Mouse (Mus musculus) lung, adult 2 months (tissue): ENCODE results near the gene Man2a1. TPM values are rescaled to one million over a fixed set of nuclear protein-coding genes. Genes with fewer than 3 reads are reported as not detected.

Experiments used
- DNase-seq: peaks from one replicate; pipeline ENCODE4 v3.0.0; 2022
- H3K4me1 ChIP-seq: fragments of 200-500 bp; 2 replicates; pipeline ENCODE4 v1.6.1; 2011; ENCODE audit warnings: low read length; ENCODE audit not compliant: control insufficient read depth, insufficient read depth
- H3K4me3 ChIP-seq: fragments of 200-500 bp; replicated peaks from 2 replicates; pipeline ENCODE3; 2011; ENCODE audit warnings: low read depth, mild to moderate bottlenecking, control low read depth, low read length; ENCODE audit errors: extremely low read depth
- CTCF ChIP-seq: fragments of 200-500 bp; IDR thresholded peaks from 2 replicates; pipeline ENCODE4 v1.5.1; 2011; ENCODE audit warnings: mild to moderate bottlenecking, low read length, control low read depth; ENCODE audit not compliant: insufficient read depth
- POLR2A ChIP-seq: fragments of 200-500 bp; IDR thresholded peaks from 2 replicates; pipeline ENCODE4 v1.6.1; 2011; ENCODE audit warnings: low read depth, mild to moderate bottlenecking, control low read depth, low read length, borderline replicate concordance; ENCODE audit errors: extremely low read depth
- WGBS: fragments of 180-500 bp; shearing (Covaris S2); methylation state at CpG from one replicate; pipeline ENCODE4 v1.1.7; 2018; 5-methylcytosine and 5-hydroxymethylcytosine counted together
- polyA plus RNA-seq: library from polyadenylated mRNA; depleted of rRNA; stranded (reverse); fragments of >200 nt; gene quantifications from 2 replicates; pipeline ENCODE4 v1.2.3, GENCODE M21; 2012

The Man2a1 gene
- polyA plus RNA-seq, 1 experiment: 16.9 TPM

DNA sequence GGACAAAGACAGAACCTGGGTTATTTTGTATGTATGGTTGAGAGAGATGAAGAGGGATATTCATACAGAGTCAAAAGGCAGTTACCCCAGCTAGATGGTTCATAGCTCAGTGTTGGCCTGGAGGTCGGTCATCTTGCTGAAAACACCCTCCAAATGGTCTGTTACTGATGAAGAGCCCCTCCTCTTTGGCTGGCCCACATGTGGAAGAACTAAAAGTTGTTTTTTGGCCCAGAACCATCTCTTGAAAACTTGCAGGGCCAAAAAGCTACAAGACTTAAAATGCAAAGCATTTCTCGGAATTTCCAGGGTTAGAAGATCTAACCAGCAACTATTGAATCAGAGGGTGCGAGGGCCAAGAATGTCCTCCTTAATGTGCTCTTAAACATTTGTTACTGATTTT, 12.4 kb downstream of the Man2a1 start:
- WGBS: 83% methylated on average over 3 of the region's 3 CpGs
- TF ChIP-seq CTCF (no peak), POLR2A (no peak)

DNA sequence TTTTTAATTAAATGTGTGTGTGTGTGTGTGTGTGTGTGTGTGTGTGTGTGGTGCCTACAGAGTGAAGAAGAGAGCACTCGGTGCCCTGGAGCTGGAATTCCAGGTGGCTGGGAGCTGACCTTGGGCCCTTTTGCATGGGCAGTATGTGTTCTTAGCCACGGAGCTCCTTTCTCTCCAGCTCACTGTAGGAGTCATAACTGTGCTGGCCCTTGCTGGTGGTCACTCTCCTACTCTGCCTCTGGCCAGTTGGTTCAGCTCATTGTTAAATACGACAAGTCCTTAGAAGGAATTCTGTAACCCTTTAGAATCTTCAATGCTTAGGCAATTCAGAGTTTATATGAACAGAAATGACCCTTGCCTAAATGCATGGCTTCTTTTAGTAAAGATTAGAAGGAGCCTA, 12.8 kb downstream of the Man2a1 start:
- Histone ChIP-seq H3K4me3 (no peak overlapping the region), H3K4me1 (peaks cover 25% of the 10 kb centered on the region)
- no peak for TF ChIP-seq POLR2A
- TF ChIP-seq CTCF: no peak
- 58% methylated on average over 3 of the region's 3 CpGs for WGBS
- no peak for DNase-seq

More for the DNA sequence above, 12.4 kb downstream of the Man2a1 start:
- Histone ChIP-seq H3K4me1 (peaks cover 29% of the 10 kb centered on the region), H3K4me3 (no peak overlapping the region)
- no peak for DNase-seq

DNA sequence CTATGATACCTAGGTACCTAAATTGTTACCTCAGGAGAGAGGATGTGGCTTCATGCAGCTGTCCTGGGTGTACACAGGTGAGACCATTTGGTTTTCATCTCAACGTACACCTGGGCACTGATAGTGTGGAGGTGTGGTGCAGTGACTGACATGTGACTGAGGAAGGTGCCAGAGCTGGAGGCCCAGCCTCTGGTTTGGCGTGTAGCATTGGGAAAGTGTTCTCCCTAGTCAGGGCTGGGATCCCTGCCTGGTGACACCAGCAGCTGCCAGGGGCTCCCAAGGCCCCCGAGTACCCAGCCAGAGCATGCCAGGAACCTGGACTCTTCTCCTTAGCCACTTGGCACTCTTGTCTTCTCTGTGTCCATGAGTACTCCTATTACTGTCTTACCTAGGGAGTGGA, 14.3 kb downstream of the Man2a1 start:
- peaks cover 18% of the 10 kb centered on the region for H3K4me1 ChIP-seq
- 69% methylated on average over 3 of the region's 3 CpGs for WGBS
- TF ChIP-seq CTCF: no peak
- TF ChIP-seq POLR2A: no peak
- no peak overlapping the region for H3K4me3 ChIP-seq
- no peak for DNase-seq

DNA sequence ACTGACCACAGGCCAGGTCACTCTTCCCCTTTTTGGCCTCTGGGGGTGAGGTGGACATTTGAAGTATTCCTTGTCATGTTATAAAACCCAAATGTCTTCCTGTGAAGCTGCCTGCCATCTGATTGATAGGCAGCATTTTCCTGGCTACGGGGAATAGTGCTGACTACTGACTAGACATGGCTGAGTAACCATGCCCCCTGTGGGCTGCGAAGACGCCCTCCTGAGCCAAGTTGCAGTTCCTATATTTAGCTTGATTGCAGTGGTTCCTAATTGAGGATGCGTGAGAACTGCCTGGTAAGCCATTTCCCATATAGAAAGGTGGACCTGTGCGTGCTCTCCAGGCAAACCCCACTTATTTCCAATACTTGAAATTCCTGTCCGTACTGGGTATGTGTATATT, 14.9 kb downstream of the Man2a1 start:
- no peak for DNase-seq
- no peak overlapping the region for H3K4me3 ChIP-seq
- no peak for TF ChIP-seq POLR2A
- TF ChIP-seq CTCF: no peak
- WGBS: 61% methylated on average over 6 of the region's 6 CpGs
- peaks cover 20% of the 10 kb centered on the region for H3K4me1 ChIP-seq

DNA sequence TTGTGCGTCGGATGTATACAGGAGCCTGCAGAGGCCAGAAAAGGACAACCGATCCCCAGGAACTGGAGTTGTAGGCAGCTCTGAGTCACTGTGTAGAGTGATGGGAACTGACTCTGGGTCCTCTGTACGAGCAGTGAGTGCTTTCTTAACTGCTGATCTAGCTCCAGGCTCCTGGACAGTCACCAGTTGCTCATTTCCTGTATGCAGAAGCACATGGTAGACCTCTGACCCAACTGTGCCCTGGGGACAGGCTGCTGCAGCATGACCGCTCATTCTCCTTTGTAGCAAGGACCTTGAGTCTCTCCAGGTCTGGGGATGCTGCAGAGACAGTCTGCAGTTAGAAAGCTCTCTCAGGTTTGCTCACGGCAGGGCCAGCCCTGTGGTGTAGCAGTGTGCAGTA, 15.7 kb downstream of the Man2a1 start:
- no peak overlapping the region for H3K4me3 ChIP-seq
- peaks cover 23% of the 10 kb centered on the region for H3K4me1 ChIP-seq
- no peak for DNase-seq
- TF ChIP-seq POLR2A: no peak
- no peak for TF ChIP-seq CTCF
- WGBS: 72% methylated on average over 6 of the region's 6 CpGs

DNA sequence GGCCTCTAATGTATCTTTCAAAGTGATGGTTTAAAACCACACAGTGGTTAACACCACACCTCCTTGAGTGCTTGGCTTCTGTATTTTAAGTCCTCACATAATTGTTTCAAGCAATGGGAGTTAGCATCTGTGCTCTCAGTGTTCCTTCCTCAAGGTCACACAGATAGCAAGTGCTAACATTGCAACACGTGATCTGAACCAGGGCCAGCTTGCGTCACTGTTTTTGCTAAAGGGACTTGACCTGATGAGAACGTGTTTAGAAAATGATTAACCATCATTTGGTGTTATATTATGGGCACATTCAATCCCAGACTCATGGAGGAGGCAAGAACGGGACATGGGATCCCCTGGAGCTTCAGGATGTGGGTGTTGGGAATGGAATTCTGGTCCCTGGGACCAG, 17.3 kb downstream of the Man2a1 start:
- H3K4me3 ChIP-seq: no peak overlapping the region
- TF ChIP-seq CTCF (no peak), POLR2A (no peak)
- H3K4me1 ChIP-seq: peaks cover 19% of the 10 kb centered on the region
- WGBS: 43% methylated on average over 4 of the region's 4 CpGs
- peak; percentile 51 for DNase-seq

DNA sequence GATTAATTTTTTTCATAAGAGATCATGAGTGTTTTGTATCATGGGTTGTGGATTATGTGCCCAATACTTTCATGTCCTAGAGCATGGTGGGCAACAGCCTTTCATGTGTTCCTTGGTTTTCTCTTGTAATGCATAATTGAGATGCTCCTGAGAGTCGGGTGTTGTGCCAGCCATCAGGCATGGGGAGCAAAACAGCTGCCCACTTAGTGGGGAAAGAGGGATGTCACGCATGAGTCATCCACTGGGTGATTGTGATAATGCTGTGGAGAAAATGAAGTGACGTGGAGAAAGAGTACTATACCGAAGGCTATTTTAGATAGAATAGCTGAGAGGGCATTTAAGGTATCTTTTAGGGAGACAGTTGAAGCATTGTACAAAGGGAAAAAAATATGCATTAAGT, 18.5 kb downstream of the Man2a1 start:
- H3K4me1 ChIP-seq: peaks cover 18% of the 10 kb centered on the region
- no peak for DNase-seq
- TF ChIP-seq POLR2A (no peak), CTCF (no peak)
- 69% methylated on average over 4 of the region's 4 CpGs for WGBS
- no peak overlapping the region for H3K4me3 ChIP-seq

DNA sequence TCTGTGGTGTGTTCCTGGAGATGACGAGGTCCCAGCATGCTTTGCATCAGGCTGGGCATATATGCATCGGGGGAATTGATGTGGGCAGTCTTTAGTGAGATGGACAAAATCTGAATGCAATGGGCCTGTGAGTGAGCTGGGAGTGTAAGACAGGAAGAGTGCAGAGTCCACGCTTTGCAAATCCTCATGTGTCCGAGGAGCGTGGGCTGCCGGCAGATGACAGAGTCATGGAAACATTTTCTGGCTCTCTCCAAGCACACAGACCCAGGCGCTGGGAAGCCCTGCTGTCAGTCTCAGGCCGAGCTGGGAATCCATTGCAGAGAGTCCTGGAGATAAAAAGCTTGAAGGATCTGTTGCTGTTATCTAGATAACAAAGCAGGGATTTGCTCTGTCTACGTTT, 19.6 kb downstream of the Man2a1 start:
- TF ChIP-seq POLR2A (no peak), CTCF (no peak)
- H3K4me1 ChIP-seq: peaks cover 18% of the 10 kb centered on the region
- 55% methylated on average over 9 of the region's 9 CpGs for WGBS
- no peak for DNase-seq
- H3K4me3 ChIP-seq: no peak overlapping the region

DNA sequence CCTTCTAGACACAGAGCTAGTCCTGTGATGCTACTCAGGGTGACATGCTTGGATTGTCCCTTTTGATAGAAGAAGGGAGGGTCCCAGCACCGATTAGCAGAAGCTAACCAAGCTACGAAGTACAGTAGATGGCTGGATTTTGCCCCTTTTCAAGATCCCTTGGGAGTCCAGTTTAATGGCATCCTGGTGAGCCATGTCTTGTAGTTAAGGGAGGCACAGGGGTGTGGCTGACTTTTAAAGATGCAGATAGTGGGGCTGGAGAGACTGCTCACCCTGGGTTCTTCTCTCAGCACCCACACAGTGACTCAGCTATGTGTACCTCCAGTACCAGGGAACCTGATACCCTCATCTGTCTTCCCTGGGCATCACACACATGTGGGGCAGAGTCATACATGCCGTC, 20.1 kb downstream of the Man2a1 start:
- H3K4me1 ChIP-seq: peaks cover 18% of the 10 kb centered on the region
- H3K4me3 ChIP-seq: no peak overlapping the region
- whole genome bisulfite sequencing: 94% methylated on average over 3 of the region's 3 CpGs
- TF ChIP-seq CTCF: no peak
- TF ChIP-seq POLR2A: no peak
- DNase-seq: no peak

DNA sequence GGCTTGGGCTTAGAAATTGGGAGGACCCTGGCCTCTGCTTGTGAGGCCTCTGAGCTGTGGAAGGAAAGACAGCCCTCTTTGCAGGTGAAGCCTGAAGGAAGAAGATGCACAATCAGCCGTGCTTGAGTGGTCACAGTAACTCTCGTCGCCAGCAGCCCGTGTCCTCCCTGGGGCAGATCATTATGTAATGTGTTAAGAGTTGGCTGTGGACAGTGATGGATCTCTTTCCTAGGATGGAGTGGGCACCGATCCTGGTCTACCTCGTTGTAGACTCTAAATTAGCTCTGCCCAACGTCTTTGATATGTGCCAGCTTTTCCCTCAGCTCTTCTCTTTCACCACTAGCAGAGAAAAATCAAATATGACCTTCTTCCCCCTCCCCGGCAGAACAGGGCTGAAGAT, 20.7 kb downstream of the Man2a1 start:
- TF ChIP-seq POLR2A: no peak
- no peak for TF ChIP-seq CTCF
- Histone ChIP-seq H3K4me1 (peaks cover 16% of the 10 kb centered on the region), H3K4me3 (no peak overlapping the region)
- 59% methylated on average over 8 of the region's 8 CpGs for WGBS
- no peak for DNase-seq

DNA sequence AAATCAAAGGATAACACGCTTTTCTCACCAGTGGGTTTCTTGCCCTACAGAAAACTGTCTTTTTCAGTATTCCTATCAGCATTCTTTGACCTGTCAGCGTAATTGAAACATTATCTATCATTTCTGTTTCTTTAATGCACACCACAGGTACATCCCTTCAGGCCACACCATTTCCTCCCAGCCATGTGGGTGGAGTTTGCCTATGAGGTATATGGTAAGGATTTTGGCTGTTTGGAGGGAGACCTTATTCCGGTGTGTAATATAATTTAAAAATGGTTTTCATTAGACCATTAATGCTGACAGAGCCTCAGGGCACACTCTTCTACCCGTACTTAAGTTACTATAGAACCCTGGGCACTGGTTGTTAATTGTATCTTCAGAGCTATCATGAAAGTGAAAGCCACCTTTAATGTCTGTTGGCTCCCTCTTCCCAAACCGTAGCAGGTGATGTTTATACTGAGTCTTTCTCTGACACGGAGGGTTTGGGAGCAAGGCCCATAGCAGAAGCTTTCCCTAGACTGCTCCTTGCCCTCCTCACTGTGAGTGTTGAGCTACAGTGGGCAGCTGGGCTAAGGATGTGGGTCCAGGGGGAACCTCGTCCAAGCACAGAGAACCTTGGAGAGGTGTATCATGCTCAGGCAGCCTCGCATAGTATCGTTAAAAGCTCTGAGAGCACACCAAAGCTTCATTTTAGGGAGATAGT, 21.3 kb downstream of the Man2a1 start:
- 65% methylated on average over 9 of the region's 9 CpGs for WGBS
- no peak for DNase-seq
- TF ChIP-seq CTCF: no peak
- TF ChIP-seq POLR2A: no peak
- peaks cover 14% of the 10 kb centered on the region for H3K4me1 ChIP-seq
- peak overlapping the region; percentile 46 for H3K4me3 ChIP-seq

DNA sequence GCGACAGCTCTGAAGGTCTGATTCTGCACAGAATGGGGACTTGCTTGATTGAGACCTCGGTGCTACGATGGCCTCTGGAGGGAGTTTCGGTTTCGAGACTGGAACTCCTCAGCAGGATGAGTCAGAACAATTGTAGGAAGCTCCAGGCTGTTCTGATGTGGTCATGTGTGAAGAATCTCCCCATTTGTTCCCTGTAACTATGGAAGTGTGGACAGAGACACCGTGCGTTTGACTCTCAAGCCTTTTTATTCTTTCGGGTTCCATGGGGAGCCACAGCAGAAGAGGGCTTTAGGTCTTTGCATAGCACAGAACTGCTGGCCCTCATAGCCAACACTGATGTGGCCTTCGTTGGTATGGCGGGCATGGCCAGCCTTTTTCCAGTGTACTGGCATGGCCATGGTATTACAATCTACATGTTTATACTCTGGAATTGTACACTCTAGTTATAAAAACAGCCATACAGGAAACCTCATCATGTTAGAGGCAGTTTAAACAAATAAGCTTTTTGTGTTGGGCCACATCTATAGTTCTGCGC, 21.9 kb downstream of the Man2a1 start:
- Histone ChIP-seq H3K4me3 (peak overlapping the region; percentile 46), H3K4me1 (peaks cover 12% of the 10 kb centered on the region)
- DNase-seq: no peak
- WGBS: 50% methylated on average over 11 of the region's 11 CpGs
- no peak for TF ChIP-seq CTCF
- peak; percentile 33; the same call in 1 of the 2 replicates for TF ChIP-seq POLR2A
